Mouse (Mus musculus) C2C12 (cell line): ENCODE results near the gene Ssbp3. TPM values are rescaled to one million over a fixed set of nuclear protein-coding genes. Genes with fewer than 3 reads are reported as not detected.

Source experiments
- H3K27me3 ChIP-seq: one replicate; pipeline ENCODE4 v1.6.1; 2011; ENCODE audit not compliant: control insufficient read depth, insufficient read depth, insufficient read length
- H3K36me3 ChIP-seq: one replicate; pipeline ENCODE4 v1.6.1; 2011; ENCODE audit not compliant: control insufficient read depth, insufficient read depth
- H3K4me3 ChIP-seq: one replicate; pipeline ENCODE4 v1.5.1; 2011; ENCODE audit warnings: mild to moderate bottlenecking, control low read depth; ENCODE audit not compliant: poor library complexity, insufficient read depth, severe bottlenecking
- H3K79me2 ChIP-seq: one replicate; pipeline ENCODE4 v1.6.1; 2011; ENCODE audit not compliant: control insufficient read depth, insufficient read depth
- H3K79me3 ChIP-seq: one replicate; pipeline ENCODE4 v1.6.1; 2011; ENCODE audit warnings: low read depth, control low read depth
- H3ac ChIP-seq: one replicate; pipeline ENCODE3; 2011; ENCODE audit warnings: low read depth; ENCODE audit not compliant: control insufficient read depth, insufficient read length
- CEBPB ChIP-seq: IDR thresholded peaks from one replicate; pipeline ENCODE4 v1.6.1; 2011; ENCODE audit warnings: low read depth, mild to moderate bottlenecking, control low read depth, moderate library complexity
- CTCF ChIP-seq: IDR thresholded peaks from one replicate; pipeline ENCODE4 v1.5.1; 2011; ENCODE audit not compliant: control insufficient read depth, insufficient read depth, insufficient read length
- FOSL1 ChIP-seq: IDR thresholded peaks from one replicate; pipeline ENCODE4 v1.8.0; 2011; ENCODE audit warnings: mild to moderate bottlenecking, low read length; ENCODE audit not compliant: poor library complexity, insufficient read depth, severe bottlenecking
- MAX ChIP-seq: IDR thresholded peaks from one replicate; pipeline ENCODE4 v1.6.1; 2011; ENCODE audit warnings: mild to moderate bottlenecking, control low read depth
- MYOD1 ChIP-seq: IDR thresholded peaks from one replicate; pipeline ENCODE4 v1.6.1; 2011; ENCODE audit warnings: low read depth; ENCODE audit not compliant: control insufficient read depth, insufficient read length
- MYOG ChIP-seq: IDR thresholded peaks from one replicate; pipeline ENCODE4 v1.6.1; 2011; ENCODE audit not compliant: control insufficient read depth, insufficient read length; ENCODE audit errors: extremely low read depth
- USF1 ChIP-seq: IDR thresholded peaks from one replicate; pipeline ENCODE4 v1.6.1; 2011; ENCODE audit warnings: low read depth, mild to moderate bottlenecking, control low read depth, moderate library complexity
- polyA plus RNA-seq: library from polyadenylated mRNA; unstranded; fragments of >200 nt; fragmentation: generic; extraction: Trizol; gene quantifications from one replicate; pipeline ENCODE4 v1.2.1, GENCODE M21; 2012; ENCODE audit warnings: missing spikeins

The Ssbp3 gene
- polyA plus RNA-seq, 1 experiment: 74.7 TPM

DNA sequence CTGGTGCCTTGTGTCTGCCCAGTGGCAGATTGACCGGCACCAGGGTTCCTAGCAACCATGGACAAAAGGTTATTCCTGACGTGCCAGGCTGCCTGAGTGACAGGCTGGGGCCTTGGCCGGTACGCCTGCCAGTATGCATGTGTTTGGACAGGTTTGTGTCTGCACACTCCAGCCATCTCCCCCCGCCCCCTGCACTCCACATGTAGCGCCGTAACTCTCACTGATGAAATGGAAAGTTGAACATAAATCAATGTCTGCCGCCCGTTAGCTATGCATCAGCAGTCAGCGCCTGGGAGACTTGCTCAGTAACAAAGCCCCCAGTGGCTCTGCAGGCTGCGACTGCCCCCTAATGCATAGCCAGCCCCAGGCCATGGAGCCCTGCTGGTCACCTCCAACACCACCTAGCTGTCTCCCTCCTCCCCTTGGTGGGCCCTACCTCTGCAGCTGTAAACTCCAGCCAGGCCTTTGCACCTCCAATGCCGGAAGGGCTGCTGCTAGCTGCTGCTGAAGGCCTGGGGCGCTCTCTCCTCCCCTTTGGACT, 105.5 kb downstream of the Ssbp3 start:
- Histone ChIP-seq H3K79me3 (peaks cover 14% of the 10 kb centered on the region), H3K4me3 (no peak overlapping the region), H3K27me3 (no peaks in the 10 kb centered on the region), H3K79me2 (peaks cover 49% of the 10 kb centered on the region), H3ac (no peak overlapping the region), H3K36me3 (peaks cover 13% of the 10 kb centered on the region)
- no peak for TF ChIP-seq CTCF

DNA sequence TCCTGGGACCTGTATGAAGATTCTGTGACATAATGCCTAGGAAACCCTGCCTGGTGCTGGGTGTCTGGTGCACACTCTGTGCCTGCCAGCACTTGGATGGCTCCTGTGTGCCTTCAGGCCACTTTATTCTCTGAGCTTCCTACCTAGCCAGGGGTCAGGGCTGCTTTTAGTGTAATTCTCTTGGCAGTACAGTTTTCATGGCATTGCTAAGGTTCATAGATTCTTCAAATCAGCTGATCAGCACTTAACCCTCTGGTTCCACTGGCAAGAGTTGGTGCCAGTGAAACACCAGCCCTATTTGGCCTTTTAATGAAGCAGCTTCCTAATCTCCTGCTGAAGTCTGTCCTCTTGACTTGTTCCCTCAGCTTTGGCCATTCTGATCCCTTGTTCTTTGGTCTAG, 106.8 kb downstream of the Ssbp3 start:
- H3K27me3 ChIP-seq: no peaks in the 10 kb centered on the region
- peaks cover 14% of the 10 kb centered on the region for H3K79me3 ChIP-seq
- peaks cover 48% of the 10 kb centered on the region for H3K79me2 ChIP-seq
- TF ChIP-seq CTCF: no peak
- no peak for TF ChIP-seq MAX
- TF ChIP-seq FOSL1: no peak
- peaks cover 13% of the 10 kb centered on the region for H3K36me3 ChIP-seq
- H3K4me3 ChIP-seq: no peak overlapping the region
- no peak overlapping the region for H3ac ChIP-seq

DNA sequence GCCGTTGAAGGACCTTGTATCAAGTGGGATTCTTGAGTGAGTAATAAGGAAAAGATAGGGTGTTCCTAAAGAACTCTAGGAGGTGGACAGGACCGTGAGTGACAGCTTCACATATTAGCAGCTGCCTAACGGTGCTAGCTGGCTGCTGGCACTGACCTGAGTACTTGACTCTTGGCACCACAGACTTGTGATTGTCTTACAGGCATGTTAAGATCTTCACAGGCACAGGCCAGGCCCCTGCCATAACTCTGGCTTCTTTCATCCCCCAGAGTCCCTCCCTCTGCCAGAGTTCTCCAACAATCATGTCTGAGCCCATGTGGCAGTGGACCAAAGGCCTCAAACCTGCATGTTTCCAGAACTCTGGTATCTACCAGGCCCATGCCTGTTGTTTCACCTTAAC, 108.0 kb downstream of the Ssbp3 start:
- Histone ChIP-seq H3K79me2 (peaks cover 35% of the 10 kb centered on the region), H3K27me3 (no peaks in the 10 kb centered on the region), H3K79me3 (peaks cover 11% of the 10 kb centered on the region), H3K4me3 (no peak overlapping the region), H3ac (no peak overlapping the region), H3K36me3 (peaks cover 9% of the 10 kb centered on the region)
- TF ChIP-seq FOSL1 (no peak), USF1 (no peak), CTCF (no peak), MAX (no peak)

DNA sequence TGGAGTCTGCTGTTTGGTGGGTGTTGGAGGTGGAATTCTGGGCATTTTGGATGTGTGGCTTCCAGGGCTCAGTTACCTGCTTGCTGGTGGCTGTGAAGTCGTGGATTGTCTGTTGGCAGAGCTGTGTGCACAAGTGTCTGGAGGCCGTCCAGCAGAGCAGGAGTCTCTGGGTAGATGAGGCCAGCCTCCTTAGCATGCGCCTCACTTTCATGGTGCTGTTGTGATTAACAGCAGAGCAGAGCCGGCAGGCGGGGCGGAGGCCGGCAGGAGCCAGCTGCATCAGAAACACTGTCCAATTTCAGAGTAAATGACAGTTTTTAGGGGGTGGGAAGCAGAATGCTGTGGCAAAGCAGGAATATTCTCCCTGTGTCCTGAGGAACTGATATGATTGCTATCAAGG, 108.5 kb downstream of the Ssbp3 start:
- peaks cover 30% of the 10 kb centered on the region for H3K79me2 ChIP-seq
- peaks cover 5% of the 10 kb centered on the region for H3K36me3 ChIP-seq
- no peak overlapping the region for H3ac ChIP-seq
- no peaks in the 10 kb centered on the region for H3K27me3 ChIP-seq
- TF ChIP-seq USF1 (no peak), FOSL1 (no peak), MYOG (no peak), CTCF (no peak), MAX (no peak)
- peaks cover 7% of the 10 kb centered on the region for H3K79me3 ChIP-seq
- no peak overlapping the region for H3K4me3 ChIP-seq

DNA sequence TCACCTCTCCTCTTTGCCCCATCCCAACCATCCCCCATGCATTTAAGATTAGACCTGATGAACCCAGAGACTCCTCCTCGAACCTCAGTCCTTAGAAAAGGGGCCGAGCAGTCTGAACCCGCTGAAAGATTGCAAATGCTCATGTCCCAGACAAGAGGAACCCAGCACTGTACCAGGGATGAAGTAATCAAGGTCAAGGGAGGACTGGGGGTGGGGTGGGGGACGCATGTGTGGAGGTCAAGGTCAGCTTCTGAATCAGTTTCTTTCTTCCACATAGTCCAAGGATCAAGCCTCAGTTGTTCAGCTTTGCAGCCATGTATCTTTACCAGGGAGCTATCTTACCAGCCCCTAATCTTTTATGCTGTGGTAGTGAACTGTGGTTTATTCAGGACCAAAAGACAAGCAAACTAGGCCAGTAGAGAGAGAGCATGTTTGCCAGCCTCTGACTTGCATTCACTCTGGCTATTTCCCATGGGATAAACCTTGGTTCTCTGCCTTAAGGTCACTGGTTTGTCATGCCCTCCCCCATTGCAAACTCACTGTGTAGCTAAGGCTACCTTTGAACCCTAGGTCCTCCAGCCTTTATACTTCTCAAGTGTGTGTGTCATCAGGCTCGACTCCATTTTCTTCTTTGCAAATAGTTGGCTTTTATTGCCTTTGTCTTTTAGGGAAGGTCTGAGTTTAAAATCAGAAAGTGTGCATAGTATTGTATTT, 109.9 kb downstream of the Ssbp3 start:
- H3K36me3 ChIP-seq: peaks cover under 1% of the 10 kb centered on the region
- no peak overlapping the region for H3ac ChIP-seq
- H3K4me3 ChIP-seq: no peak overlapping the region
- peaks cover 17% of the 10 kb centered on the region for H3K79me2 ChIP-seq
- H3K79me3 ChIP-seq: peaks cover 4% of the 10 kb centered on the region
- H3K27me3 ChIP-seq: no peaks in the 10 kb centered on the region
- TF ChIP-seq CTCF: no peak
- no peak for TF ChIP-seq CEBPB

DNA sequence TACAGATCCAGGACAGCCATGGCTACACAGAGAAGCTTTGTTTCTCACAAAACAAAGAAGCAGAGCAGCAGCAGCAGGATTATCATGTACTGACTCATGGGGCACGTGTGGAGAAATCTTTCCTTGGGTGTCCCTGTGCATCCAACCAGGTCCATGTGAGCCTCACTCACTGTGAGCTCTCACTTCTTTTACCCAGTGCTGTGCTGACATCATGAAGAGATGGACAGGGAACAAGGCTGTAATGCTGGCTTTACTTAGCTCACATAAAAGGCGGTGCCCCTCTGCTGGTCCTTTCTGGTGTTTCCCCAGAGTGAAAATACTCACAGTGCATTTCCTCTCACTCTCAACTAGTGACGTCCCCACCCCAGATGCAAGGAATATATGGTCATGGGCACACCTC, 111.0 kb downstream of the Ssbp3 start:
- no peak for TF ChIP-seq MAX
- TF ChIP-seq CTCF: no peak
- no peak for TF ChIP-seq USF1
- no peaks in the 10 kb centered on the region for H3K27me3 ChIP-seq
- H3K4me3 ChIP-seq: no peak overlapping the region
- no peaks in the 10 kb centered on the region for H3K36me3 ChIP-seq
- no peak overlapping the region for H3ac ChIP-seq
- H3K79me3 ChIP-seq: peaks cover 2% of the 10 kb centered on the region
- H3K79me2 ChIP-seq: peaks cover 17% of the 10 kb centered on the region

DNA sequence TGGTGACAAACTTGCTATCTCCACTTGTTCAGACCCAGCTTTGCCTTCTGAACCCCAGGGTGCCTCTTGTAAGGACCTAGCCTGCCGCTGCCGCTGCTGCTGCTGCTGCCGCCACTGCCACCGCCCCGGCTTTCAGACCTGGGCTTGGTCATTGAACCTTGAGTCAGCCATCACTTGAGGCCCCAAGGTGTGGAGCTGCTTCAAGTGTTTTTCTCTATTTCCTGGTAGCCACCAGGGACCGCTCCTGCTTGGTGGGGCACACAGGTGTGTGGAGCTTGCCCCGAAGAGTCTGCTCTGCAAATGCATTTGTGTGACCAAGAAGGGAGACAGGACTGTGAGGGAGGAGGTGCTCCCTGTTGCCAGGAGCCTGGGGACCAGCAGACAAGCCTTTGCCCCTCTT, 114.4 kb downstream of the Ssbp3 start:
- TF ChIP-seq MYOG: no peak
- no peak for TF ChIP-seq MAX
- TF ChIP-seq USF1: no peak
- TF ChIP-seq FOSL1: no peak
- no peak for TF ChIP-seq MYOD1
- no peak for TF ChIP-seq CEBPB
- TF ChIP-seq CTCF: no peak
- Histone ChIP-seq H3K79me3 (peaks cover 2% of the 10 kb centered on the region), H3K4me3 (no peak overlapping the region)

More for the DNA sequence above, 114.4 kb downstream of the Ssbp3 start:
- Histone ChIP-seq H3K79me2 (peaks cover 8% of the 10 kb centered on the region), H3ac (no peak overlapping the region), H3K36me3 (peaks cover 14% of the 10 kb centered on the region), H3K27me3 (no peaks in the 10 kb centered on the region)
